Mouse (Mus musculus): ENCODE data around the gene Wnt1.
"Not testable (repeated sequence)": the region's sequence is repeated elsewhere in the genome, so short reads cannot be mapped to it uniquely, and the experiment has no call there.

Wnt1 gene

DNA sequence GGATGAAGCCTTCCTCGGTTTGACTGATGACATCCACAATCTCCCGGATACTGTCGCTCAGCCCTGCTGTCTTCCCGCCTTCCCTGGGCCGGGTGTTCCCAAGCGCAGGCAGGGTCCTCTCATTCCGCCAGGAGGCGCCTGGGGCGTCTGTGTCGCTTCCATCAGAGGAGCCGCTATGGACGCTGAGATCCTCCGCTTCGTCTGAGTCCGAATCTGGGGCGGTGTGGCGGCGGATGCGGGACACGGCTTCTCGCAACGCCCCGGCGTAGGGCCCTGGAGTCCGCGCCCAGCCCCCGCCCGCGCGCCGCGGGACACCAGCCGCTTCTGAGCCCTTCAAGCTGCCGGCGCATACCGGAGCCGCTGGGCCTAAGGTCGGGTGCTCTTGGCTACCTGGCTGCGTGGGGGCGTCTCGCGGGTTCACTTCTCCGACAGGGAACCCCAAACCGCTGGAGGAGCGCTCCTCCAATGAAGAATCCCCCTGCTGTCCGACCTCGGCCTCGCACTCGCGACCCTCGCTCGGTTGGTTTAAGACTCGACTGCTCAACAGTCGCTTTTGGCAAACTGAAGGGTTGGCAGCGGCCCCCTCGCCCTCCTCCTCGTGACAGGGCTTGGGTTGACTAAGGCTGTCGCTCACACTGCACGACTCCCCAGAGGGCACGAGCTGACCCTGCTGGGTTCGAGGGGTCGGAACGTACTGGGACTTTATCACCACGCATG, 15.8 kb downstream of the Wnt1 start:
- in situ Hi-C loops (cut with MboI; ENCODE audit: low sequenced_read_pairs), result no loop called here

DNA sequence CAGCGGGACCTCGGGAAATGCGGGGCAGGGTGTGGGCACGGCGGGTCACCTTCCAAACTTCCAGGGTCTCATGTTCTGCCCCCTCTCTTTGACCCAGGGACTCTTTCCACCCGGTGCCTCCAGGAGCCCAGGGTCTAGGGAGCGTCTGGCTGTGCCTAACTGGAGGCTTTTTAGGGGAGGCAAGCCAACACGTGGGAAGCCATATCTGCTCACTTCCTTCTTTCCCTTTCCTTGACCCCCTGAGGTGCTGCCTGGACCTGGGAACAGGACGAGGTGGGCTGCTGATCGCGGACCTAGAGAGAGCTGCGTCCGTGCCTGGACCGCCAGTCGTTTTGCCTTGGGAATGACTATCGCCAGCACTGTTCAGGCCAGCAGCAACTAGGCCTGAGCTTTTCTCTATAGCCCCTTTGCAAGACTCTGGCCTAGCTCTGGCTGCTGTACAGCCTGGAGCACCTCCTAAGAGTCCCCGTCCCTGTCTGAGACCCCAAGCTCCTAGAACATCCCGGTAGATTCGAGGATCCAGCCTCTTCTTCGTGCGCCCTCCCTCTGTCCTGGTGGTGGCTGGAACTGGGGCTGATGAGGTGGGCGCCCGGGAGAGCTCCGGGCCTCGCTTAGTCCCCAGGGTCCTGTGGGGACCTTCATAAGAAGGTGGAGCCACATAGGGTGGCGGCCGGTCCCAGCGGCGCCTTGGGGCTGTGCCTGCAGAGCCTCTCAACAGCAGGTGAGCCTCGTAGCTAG, 16.6 kb downstream of the Wnt1 start:
- in situ Hi-C loops (cut with MboI; ENCODE audit: low sequenced_read_pairs), result no loop called here

DNA sequence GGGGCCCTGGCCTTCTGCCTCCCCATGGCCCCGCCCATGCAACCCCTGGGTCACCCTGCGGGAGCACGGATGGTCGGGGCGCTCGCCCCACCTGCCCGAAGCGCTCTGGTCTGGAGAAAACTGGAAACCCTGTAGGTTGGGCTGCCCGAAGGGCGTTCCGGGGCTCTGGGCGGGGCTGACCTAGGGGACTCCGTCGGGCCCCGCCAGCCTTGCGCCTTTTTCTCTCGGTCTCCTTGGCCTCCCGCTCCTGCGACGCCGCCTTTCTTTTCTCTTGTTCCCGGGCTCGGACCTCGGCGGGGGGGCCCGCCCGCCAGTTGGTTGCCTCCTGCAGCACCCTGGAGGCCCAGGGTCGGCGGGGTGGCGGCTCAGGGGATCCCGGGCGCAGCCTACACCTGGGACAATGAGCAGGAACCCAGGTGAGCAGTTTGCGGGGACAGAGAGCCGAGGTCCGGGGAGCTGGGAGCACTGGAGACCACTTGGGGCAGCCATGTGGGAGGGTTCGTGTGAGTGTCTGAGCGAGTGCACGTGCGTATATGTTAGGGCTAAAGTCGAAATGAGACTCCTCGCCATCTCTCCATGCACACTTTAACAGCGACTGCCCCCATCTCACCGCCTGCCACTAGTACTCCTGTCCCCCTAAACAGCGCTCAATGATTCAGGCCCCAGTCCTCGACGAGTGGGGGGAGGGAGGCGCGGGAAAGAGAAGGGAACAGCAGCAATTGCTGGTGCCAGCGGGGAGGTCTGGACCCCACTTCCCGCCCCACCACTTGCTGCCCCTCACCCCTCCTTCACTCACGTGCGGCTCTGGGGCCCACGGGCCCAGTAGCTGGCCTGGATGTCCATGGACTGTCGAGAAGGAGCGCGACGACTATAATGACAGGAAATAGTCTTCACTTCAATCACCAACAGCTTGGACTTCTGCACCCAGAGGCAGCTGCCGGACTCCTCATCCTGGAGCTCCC, 17.4 kb downstream of the Wnt1 start:
- in situ Hi-C loops (cut with MboI; ENCODE audit: low sequenced_read_pairs), result no loop called here

DNA sequence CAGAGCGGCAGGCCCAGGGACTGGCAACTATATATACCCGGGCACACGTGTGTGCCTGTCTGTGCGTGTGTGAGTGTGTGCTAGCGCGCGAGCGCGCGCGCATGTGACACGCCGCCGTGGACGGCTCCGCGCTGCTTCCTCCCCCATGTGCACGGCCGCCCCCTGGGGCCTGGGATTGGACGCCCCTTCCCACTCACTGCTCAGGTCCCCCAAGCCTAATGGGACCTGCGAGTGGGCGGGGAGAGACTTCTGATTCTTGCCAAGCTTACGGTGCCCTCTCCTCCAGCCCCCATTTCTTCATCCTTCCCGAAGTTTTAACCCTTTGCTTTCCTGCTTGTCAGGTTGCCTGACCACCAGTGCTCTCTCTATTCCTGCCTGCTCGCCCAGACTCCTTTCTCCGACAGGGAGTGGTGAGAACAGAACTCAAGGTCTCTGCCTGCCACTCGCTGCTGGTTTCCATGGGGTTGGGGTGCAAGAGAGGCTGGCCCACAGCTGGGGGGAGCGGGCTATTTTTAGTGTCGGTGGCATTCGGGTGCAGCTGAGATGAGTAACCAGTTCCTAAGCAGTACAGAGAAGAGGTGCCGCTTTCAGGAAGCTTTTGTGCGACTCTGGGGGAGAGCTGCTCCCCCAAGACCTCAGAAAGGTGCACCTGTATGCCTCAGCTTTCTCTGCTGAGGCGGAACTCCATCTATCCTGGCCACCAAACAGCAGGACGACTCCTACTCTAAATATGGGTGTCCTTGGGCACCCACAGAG, 18.4 kb downstream of the Wnt1 start:
- in situ Hi-C loops (cut with MboI; ENCODE audit: low sequenced_read_pairs), result no loop called here

DNA sequence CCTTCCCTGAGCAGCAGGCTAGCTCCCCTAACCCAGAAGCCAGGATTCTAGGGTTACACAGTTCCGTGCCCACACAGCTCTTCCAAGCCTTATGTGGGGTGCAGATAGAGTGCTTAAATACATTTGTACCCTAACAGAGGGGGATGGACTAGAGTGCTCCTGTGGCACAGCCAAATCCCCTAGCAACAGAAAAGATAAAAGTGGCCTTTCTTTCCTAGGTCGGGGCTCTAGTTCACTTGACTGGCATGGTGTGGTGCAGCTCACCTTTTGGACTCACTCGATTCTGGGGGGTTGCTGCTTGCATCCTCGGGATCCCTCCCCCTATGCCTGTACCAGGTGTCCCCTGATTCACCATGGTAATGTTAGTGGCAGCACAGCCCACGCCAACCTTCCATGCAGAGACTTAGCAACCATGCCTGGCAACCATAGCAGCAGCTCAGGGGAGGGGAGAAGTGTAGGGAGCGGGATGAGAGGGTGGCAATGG, 19.0 kb downstream of the Wnt1 start:
- in situ Hi-C loops (cut with MboI; ENCODE audit: low sequenced_read_pairs), result no loop called here

DNA sequence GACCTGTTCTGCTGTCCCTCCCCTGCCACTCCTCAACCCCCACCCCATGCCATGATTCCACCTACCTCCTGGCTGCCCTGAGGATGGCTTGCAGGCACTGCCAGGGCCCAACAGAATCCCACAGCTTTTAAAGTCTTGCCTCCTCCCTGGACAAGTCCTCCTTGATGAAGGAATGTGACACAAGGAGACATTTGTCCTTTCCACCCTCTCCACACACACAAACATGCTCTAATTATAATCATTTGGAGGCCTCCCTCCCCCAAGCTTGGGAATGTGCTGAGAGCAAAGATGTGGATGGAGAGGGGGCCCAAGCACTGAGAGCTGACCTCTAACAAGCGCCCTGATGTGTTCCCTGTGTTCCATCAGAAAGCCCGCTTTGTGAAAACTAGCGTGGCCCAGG, 19.7 kb downstream of the Wnt1 start, which contains the start of gene Ddn:
TSS of gene Ddn (minus strand) at position 101 of the 400 bp plus-strand sequence.
- in situ Hi-C loops (cut with MboI; ENCODE audit: low sequenced_read_pairs), result no loop called here

DNA sequence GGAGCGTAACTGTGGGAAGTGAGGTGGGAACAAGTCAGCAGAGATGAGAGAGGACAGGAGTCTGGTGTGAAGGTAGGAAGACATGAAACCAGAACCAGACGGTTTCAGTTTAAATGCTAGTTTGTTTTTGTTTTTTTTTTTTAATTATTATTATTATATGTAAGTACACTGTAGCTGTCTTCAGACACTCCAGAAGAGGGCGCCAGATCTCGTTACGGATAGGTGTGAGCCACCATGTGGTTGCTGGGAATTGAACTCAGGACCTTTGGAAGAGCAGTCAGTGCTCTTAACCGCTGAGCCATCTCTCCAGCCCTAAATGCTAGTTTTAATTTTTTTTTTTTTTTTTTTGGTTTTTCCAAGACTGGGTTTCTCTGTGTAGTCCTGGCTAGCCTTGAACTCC, 20.6 kb downstream of the Wnt1 start:
- in situ Hi-C loops (cut with MboI; ENCODE audit: low sequenced_read_pairs), result not testable (repeated sequence)

DNA sequence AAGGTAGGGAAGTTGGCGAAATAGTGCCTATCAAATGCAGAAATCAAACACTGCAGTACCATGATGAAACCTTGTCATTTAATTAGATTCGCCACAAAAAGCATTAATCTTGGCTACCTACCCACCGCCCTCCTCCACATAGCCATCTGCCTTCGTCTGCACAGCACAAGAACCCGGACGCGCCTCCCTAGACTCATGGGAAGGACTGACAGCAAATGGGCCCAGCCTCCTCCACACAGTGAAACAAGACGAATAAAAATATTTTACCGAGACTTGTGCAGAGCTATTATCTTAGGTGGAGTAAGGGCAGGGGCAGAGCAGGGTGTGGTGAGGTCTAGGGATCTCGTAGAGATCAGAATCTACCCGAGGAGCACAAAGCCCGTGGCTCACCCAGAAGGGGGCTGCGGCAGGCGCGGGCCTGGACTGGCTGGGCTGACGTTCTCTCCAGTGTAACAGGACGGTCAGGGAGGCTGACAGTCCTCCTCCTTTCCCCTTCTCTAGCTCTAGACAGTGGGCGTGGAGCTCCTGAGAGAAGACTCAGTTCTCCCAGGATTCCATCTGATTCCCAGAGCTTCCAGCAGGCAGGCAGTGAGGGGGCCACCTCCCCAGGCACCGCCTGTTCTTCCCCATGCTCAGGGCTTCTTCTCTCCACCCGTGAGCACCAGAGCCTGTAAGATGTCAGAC, 23.2 kb downstream of the Wnt1 start:
- in situ Hi-C loops (cut with MboI; ENCODE audit: low sequenced_read_pairs), result no loop called here

DNA sequence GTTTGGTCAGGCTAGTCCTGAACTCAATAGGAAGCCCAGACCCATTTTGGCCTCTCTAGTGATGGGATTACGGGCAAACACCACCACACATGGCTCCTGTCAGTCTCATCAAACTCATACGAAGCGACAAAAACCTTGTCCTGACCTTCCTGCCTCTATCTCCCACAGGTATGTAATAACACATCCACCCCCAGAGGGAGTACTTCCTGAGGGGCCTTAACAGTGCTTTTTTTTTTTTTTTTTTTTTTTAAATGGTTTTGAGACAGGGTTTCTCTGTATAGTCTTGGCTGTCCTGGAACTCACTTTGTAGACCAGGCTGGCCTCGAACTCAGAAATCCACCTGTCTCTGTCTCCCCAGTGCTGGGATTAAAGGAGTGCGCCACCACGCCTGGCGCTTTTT, 28.5 kb downstream of the Wnt1 start:
- in situ Hi-C loops (cut with MboI; ENCODE audit: low sequenced_read_pairs), result no loop called here

DNA sequence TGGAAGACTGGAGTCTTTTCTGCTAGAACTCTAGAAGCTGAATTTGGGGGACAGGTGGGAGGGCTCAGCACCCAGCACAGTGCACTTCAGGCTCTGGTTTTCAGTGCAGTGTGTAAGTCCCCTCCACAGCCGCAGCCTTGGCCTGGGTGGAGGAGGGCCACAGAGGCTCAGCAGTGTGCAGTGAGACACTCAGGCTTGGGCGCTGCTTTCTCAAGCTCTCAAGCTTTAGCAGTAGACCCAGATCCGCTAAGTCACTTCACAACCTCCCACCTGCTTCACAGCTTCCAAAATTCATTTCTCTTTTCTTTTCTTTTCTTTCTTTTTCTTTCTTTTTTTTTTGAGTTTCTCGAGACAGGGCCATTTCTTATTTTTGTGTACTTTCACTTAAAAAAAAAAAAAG, 31.3 kb downstream of the Wnt1 start:
- in situ Hi-C loops (cut with MboI; ENCODE audit: low sequenced_read_pairs), result no loop called here

DNA sequence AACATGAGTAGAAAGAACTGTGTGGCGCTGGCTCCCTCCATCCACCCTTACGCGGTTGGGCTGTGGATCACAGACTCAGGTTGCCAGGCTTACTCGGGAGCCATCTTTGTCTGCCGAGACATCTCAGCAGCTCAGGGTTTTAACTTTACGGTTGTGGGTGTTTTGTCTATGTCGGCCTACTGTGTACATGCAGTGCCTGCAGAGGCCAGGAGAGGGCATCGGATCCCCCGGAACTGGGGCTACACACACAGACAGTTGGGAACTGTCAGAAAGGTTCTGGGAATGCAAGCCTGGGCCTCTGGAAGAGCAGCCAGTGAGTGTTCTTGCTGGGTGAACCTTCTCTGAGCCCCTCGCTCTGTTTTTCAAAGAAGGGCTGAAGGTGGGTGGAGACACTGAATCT, 31.7 kb downstream of the Wnt1 start:
- in situ Hi-C loops (cut with MboI; ENCODE audit: low sequenced_read_pairs), result no loop called here

DNA sequence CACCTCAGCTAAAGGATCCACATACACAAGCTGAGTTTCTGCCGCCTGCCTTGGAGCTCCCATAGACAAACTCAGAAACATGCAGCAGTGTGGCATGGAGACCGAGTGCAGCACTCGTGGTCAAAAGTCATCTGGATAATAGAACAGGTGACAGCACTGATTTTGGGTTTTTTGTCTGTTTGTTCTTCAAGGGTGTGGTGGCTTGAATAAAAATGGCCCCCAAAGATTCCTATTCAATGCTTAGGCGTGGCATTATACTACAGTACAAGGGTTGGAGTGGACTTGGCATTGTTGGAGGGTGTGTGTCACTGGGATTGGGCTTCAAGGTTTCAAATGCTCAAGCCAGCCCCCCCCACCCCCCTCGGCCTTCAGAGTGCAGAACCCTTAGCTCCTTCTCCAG, 32.5 kb downstream of the Wnt1 start:
- in situ Hi-C loops (cut with MboI; ENCODE audit: low sequenced_read_pairs), result no loop called here

DNA sequence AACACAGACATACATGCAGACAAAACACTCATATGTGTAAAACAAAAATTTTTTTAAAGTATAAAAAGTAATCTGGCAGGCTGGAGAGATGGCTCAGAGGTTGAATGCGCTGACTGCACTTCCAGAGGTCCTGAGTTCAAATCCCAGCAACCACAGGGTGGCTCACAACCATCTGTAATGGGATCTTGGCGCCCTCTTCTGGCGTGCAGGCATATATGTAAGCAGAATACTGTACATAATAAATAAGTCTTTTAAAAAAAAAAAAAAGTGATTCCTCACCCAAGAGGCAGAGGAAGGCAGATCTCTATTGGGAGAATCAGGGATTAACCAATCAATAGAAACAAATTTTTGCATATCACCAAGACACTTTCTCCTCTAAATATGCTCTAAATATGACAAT, 33.8 kb downstream of the Wnt1 start:
- in situ Hi-C loops (cut with MboI; ENCODE audit: low sequenced_read_pairs), result no loop called here

DNA sequence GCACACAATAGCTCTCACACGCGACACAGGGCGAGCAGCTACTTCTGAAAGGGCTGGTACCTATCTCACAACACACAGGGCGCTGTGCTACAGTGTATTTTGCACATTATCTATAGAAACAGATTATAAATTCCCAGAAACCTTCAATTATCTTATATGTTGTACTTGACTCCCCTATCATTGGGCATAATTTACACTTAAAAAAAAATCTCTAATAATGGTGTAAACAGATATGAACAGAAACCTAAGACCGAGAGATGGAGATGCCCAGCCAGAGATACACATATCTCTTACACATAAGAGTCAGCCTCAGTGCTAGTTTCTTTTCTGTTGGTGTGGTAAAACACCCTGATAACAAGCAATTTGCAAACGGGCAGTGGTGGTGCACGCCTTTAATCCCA, 38.0 kb downstream of the Wnt1 start:
- in situ Hi-C loops (cut with MboI; ENCODE audit: low sequenced_read_pairs), result no loop called here

DNA sequence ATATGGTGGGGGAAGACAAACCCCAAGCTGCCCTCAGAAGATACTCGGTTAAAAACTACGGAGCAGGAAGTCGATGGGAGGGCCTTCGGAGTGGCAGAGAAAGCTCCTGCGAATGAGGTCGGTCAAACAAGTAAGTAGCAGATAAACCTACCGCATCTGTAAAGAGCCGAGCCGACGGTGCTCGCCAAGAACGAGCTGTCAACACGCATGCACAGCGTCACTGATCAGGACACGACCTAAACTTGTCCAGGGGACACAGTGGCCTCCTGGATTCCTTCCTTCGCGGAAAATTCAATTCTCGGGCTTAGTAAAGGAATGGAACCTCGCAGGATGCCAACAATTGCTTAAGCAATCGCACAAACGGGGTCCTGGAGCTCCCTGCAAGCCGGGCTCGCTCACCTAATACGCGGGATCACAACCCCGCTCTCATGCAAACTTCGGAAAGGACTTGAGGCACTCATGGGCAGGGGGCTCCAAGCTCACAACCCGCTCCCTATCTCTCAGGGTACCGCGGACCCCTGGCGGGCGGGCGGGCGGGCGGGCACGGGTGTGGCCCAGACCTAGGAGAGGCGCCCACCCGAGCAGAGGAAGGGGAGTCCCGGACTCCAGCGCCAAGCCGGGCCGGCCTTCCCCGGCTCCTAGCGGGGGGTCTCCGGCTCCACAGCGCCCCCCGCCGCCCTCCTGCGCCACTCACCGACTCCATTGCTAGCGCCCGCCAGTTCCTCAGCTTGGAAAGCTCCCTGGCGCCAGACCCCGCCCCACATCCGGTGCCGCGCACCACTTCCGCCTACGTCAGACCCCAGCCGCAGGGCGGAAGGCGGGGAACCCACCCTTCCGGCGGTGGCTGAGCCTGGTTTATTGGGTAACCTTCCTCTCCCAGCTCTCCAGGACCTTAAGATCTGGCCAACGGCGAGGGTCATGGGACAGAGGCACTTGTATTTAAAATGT, 41.4 kb downstream of the Wnt1 start, which contains the start of gene Prkag1:
TSS of gene Prkag1 (minus strand) at position 786 of the 948 bp plus-strand sequence.
- in situ Hi-C loops (cut with MboI; ENCODE audit: low sequenced_read_pairs), result no loop called here

DNA sequence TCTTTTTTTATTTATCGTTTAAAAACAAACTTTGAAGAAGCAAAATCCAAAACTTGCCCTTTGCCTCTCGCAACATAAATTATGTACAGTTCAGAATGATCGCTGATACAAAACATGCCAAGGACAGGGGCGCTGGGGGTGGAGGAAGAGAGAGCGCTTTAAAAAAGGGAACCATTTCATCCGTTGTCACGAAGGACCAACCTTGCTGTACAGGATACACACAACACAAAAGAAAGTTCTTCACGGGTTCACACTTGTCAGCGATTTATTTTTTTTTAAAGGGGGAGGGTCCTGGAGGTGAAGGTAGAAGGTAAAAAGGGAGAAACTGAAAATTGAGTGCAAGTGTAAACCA, 42.0 kb downstream of the Wnt1 start:
- in situ Hi-C loops (cut with MboI; ENCODE audit: low sequenced_read_pairs), result no loop called here

DNA sequence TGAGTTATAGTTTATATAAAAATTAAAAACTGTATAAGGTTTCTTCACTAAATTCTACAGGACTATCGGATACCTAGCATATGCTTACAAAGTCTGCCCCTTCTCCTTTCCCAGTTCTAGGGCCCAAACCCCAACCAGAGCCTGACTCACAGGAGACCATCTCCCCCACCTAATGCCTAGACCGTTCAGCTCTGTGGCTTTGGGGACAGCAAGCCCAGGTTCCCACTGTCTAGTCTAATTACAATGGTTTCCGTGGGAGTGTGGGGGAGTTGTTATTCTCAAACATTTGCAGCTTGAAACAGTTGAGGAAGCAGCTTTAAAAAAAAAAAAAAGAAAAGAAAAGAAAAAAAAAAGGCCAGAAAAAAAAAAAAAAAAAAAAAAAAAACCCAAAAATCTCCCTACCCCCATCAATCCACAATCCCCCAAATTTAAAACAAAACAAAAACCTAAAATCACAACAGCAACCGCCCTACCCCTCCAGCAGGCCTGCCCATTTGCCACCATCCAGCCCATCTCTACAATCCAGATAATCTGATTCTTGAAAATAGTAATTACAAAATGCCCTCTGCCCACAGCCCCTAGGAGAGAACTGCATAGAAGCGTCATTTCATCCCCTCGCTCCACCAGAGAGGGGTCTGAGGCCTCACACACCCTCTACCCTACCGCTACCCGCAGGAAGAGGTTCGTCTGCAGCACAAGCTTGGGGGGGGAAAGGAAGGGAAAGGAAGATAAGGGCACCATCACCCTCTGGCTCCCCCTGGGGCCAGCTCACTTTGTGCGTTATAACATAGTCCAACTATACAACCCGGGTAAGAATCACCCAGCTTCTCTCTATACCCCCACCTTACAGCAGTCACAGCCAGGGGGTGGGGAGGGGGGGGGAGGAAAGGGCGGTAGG, 42.8 kb downstream of the Wnt1 start:
- in situ Hi-C loops (cut with MboI; ENCODE audit: low sequenced_read_pairs), result no loop called here

DNA sequence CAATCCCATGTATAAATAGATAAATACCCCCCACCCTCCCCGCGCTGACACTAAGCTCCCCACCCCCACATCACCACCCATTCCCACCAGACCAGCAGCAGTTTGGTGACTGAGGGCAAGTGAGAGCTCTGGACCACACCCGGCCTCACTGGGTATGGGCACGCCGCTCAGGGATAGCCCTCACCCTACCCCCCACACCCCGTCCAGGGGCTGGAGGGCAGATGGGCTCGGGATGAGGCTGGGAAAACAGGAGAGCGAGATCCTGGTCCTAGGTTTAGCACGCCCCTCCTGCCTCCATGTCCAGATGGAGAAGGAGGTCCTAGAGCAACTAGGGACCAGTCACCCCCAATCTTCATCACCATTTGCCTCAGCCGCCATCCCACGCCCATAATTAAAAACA, 43.6 kb downstream of the Wnt1 start:
- in situ Hi-C loops (cut with MboI; ENCODE audit: low sequenced_read_pairs), result no loop called here

All from CH12F3 (cell line).